Mouse (Mus musculus) forebrain, embryonic 16.5 days (tissue): ENCODE measurements at regions not wholly inside any gene's neighbourhood (a gene's known extent, or its start where the extent isn't known, plus 50 kb on each side); places are given as distances from the start of the nearest gene placed in this dataset.
"Not testable (repeated sequence)": the region's sequence is repeated elsewhere in the genome, so short reads cannot be mapped to it uniquely, and the experiment has no call there.

Experiments
- ATAC-seq: fragments of 200-750 bp; cut with Nextera tagmentation; 2 replicates; pipeline ENCODE4 v1.8.0; 2017; ENCODE audit warnings: mild to moderate bottlenecking, moderate library complexity
- H3K27ac ChIP-seq: fragments of 300-500 bp; sonication (generic); 2 replicates; pipeline ENCODE4 v1.5.1; 2014; ENCODE audit warnings: low read length, control low read depth
- H3K27me3 ChIP-seq: fragments of 300-500 bp; sonication (generic); replicated peaks from 2 replicates; pipeline ENCODE4 v1.6.1; 2014; ENCODE audit warnings: low read length; ENCODE audit not compliant: control insufficient read depth, insufficient read depth
- H3K36me3 ChIP-seq: fragments of 300-500 bp; sonication (generic); 2 replicates; pipeline ENCODE4 v1.6.1; 2014; ENCODE audit not compliant: control insufficient read depth, insufficient read depth
- H3K4me1 ChIP-seq: fragments of 300-500 bp; sonication (generic); replicated peaks from 2 replicates; pipeline ENCODE4 v1.6.1; 2014; ENCODE audit warnings: low read length; ENCODE audit not compliant: control insufficient read depth, insufficient read depth
- H3K4me2 ChIP-seq: fragments of 300-500 bp; sonication (generic); 2 replicates; pipeline ENCODE4 v1.6.1; 2014; ENCODE audit warnings: mild to moderate bottlenecking, low read length, control low read depth
- H3K4me3 ChIP-seq: fragments of 300-500 bp; sonication (generic); replicated peaks from 2 replicates; pipeline ENCODE4 v1.5.1; 2014; ENCODE audit warnings: mild to moderate bottlenecking, low read length, control low read depth
- H3K9ac ChIP-seq: fragments of 300-500 bp; sonication (generic); replicated peaks from 2 replicates; pipeline ENCODE4 v1.6.1; 2014; ENCODE audit warnings: low read depth, low read length, control low read depth
- H3K9me3 ChIP-seq: fragments of 300-500 bp; sonication (generic); 2 replicates; pipeline ENCODE4 v1.6.1; 2016; ENCODE audit warnings: low read length; ENCODE audit not compliant: control insufficient read depth
- WGBS: fragments of 180-500 bp; shearing (Covaris S2); extraction: QIAGEN DNeasy Blood & Tissue Kit; methylation state at CpG from one replicate; pipeline ENCODE4 v1.1.7; 2014; 5-methylcytosine and 5-hydroxymethylcytosine counted together

DNA sequence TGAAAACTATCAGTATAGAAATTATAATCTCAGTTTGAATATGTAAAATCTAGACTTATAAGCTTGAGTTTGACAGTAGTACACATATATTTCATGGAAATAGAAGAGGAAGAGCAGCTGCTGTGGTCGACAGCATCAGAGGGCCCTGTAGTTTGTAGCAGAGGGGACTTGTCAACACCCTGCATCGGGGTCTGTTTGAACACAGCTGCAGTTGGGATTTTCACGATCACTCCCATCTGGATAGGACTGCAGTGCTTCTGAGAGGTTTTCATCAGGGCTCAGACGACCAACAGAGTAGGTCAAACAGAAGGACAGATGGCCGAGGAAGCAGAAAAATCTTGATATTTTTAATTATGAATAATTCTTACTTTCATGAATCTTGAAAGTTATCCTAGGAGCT, 523.8 kb downstream of the Tpm3-rs7 start:
- 70% methylated on average over 5 of the region's 5 CpGs for WGBS
- H3K27ac ChIP-seq, result no peak overlapping the region
- no peaks in the 10 kb centered on the region for H3K9me3 ChIP-seq
- no peak overlapping the region for H3K4me2 ChIP-seq
- no peaks in the 10 kb centered on the region for H3K36me3 ChIP-seq
- no peak overlapping the region for H3K4me3 ChIP-seq
- ATAC-seq, result no peak
- H3K4me1 ChIP-seq, result no peaks in the 10 kb centered on the region
- no peaks in the 10 kb centered on the region for H3K27me3 ChIP-seq
- no peak overlapping the region for H3K9ac ChIP-seq

- H3K4me2 ChIP-seq, H3K9me3 ChIP-seq, H3K27me3 ChIP-seq, H3K27ac ChIP-seq, H3K9ac ChIP-seq, H3K4me3 ChIP-seq, H3K4me1 ChIP-seq, H3K36me3 ChIP-seq, ATAC-seq: not testable (repeated sequence)
- 90% methylated on average over 1 of the region's 1 CpGs for WGBS
These were observed 533.4 kb downstream of the Tpm3-rs7 start for GRCm38 (mm10) chr14:113847836-113848235.

- no peak overlapping the region for H3K9ac ChIP-seq
- WGBS, result 90% methylated on average over 4 of the region's 4 CpGs
These were observed 538.6 kb downstream of the Tpm3-rs7 start for GRCm38 (mm10) chr14:113852988-113853387.

DNA sequence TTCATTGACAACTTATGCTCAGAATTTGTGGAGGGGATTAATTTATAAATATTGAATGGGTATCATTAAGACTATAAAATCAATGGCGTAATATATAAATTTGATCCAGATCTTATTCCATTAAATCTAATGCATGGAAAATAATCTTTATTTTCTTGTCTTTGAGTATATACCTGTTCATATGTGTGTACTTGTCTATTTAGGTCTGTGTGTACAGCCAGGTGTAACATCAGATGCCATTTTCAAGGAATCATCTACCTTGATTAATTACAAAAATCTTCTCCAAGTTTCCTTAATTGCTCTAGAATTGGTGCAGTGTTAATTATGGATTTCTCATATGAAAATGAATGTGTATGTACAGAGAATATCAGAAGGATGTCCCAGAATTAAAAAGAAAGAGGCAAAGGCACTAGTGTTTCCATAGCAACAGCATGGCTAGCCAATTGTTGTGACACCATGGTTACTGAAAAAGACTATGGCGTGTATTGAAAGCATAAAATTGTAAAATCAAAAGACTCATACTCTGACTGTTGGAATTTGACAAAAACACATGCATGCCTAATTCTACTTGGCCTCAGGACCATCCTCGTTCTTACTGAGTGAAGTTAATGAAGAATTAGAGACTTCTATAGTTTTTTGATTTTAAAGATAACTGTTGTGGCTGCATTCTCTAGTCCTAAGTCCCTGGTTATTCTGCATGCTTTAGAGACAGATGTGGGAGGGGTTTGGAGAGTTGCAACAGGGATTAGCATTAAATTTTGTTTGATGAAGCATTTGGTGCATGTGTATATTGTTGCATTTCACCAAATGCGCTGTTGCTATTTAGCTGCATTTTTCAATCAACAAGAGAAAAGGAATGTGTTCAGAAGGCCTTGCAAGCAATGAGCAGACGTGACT, 553.0 kb downstream of the Tpm3-rs7 start:
- WGBS, result 61% methylated on average over 5 of the region's 5 CpGs

More at GRCm38 (mm10) chr14:113852988-113853387, 538.6 kb downstream of the Tpm3-rs7 start:
- Histone ChIP-seq H3K4me1 (no peaks in the 10 kb centered on the region), H3K4me3 (no peak overlapping the region), H3K36me3 (no peaks in the 10 kb centered on the region), H3K9me3 (no peaks in the 10 kb centered on the region), H3K27me3 (no peaks in the 10 kb centered on the region), H3K4me2 (no peak overlapping the region), H3K27ac (no peak overlapping the region)
- no peak for ATAC-seq

DNA sequence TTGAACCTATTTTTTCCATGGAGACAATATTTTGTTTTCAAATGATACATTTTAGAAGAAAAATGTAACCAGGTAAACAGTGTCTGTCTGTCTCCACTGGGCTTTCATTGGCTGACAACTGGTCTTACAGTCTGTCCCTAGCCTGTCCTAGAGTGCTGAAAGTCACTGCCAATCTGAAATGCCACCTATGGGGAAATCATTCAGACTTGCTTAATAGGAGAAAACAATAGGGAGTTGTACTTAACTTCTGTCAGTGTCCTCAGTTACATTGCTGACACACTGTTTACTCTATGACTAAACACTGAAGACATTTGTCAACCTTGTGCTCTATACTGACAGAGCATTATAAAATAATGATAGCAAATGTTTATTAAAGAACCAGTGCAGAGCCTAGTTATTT, 569.2 kb downstream of the Tpm3-rs7 start:
- Histone ChIP-seq H3K27ac (no peak overlapping the region), H3K9me3 (no peaks in the 10 kb centered on the region), H3K27me3 (no peaks in the 10 kb centered on the region), H3K4me2 (no peak overlapping the region), H3K4me3 (no peak overlapping the region), H3K36me3 (no peaks in the 10 kb centered on the region), H3K4me1 (peaks cover 6% of the 10 kb centered on the region; the same call in 1 of the 2 replicates), H3K9ac (no peak overlapping the region)
- no peak for ATAC-seq

More for the DNA sequence above, 553.0 kb downstream of the Tpm3-rs7 start:
- no peaks in the 10 kb centered on the region for H3K36me3 ChIP-seq
- H3K27me3 ChIP-seq, result no peaks in the 10 kb centered on the region
- H3K27ac ChIP-seq, result no peak overlapping the region
- H3K9me3 ChIP-seq, result no peaks in the 10 kb centered on the region
- peak; percentile 64 for ATAC-seq
- no peaks in the 10 kb centered on the region for H3K4me1 ChIP-seq
- H3K4me3 ChIP-seq, result no peak overlapping the region
- no peak overlapping the region for H3K9ac ChIP-seq
- H3K4me2 ChIP-seq, result no peak overlapping the region

GRCm38 (mm10) chr14:113886925-113887871, 572.8 kb downstream of the Tpm3-rs7 start:
- Histone ChIP-seq H3K4me2 (no peak overlapping the region), H3K9me3 (no peaks in the 10 kb centered on the region), H3K36me3 (no peaks in the 10 kb centered on the region), H3K27ac (no peak overlapping the region), H3K9ac (no peak overlapping the region), H3K27me3 (no peaks in the 10 kb centered on the region), H3K4me1 (peaks cover 6% of the 10 kb centered on the region; the same call in 1 of the 2 replicates), H3K4me3 (no peak overlapping the region)
- ATAC-seq, result peak; percentile 90
- 59% methylated on average over 6 of the region's 6 CpGs for WGBS

DNA sequence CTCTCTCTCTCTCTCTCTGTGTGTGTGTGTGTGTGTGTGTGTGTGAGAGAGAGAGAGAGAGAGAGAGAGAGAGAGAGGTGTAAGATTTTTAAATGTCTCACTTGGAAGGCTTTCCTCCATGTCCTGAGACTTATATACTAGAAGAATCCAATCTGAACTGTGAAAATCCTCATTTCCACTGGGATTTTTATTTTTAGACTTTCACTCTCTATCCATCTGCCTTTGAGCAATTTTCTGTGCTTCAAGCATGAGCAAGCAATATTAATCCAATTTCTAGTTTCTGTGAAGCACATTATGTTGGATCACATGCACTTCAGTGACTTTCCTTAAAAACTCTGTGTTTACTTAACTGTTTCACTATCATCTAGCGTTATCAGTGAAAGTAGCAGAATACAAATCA, 616.4 kb downstream of the Tpm3-rs7 start:
- 21% methylated on average over 1 of the region's 1 CpGs for WGBS
- no peaks in the 10 kb centered on the region for H3K27me3 ChIP-seq
- no peak for ATAC-seq
- no peak overlapping the region for H3K4me3 ChIP-seq
- H3K27ac ChIP-seq, result no peak overlapping the region
- H3K4me2 ChIP-seq, result no peak overlapping the region
- H3K36me3 ChIP-seq, result no peaks in the 10 kb centered on the region
- no peak overlapping the region for H3K9ac ChIP-seq
- H3K9me3 ChIP-seq, result no peaks in the 10 kb centered on the region
- no peaks in the 10 kb centered on the region for H3K4me1 ChIP-seq

- H3K9me3 ChIP-seq, result no peaks in the 10 kb centered on the region
- H3K27ac ChIP-seq, result no peak overlapping the region
- 90% methylated on average over 4 of the region's 4 CpGs for WGBS
- H3K9ac ChIP-seq, result no peak overlapping the region
- no peak overlapping the region for H3K4me3 ChIP-seq
- no peaks in the 10 kb centered on the region for H3K27me3 ChIP-seq
- no peak overlapping the region for H3K4me2 ChIP-seq
- H3K36me3 ChIP-seq, result no peaks in the 10 kb centered on the region
- no peaks in the 10 kb centered on the region for H3K4me1 ChIP-seq
- ATAC-seq, result no peak
These were observed 619.4 kb downstream of the Tpm3-rs7 start for GRCm38 (mm10) chr14:113933841-113934240.
